In the genomic region with DNA sequence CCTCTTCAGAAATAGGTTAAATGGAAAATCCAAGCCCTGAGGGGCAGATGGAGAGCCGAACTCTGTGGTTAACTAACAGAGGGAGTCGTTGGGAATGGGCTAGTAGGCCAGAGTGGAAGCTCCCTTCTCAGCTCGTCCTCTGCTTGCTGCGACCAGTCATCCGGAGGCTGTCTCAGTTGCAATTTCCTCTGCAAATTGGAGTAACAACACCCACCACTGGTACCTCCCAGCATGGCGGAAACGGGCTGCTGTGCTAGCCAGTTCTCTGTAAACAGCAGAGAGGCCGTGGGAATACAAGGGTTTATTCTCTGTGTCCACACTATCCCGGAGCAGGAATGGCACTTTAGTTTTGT, we compare ENCODE assay signal across 8 mouse cellular contexts. TPM values are rescaled to one million over a fixed set of nuclear protein-coding genes. Genes with fewer than 3 reads are reported as not detected.
DNase-seq lines count a peak whose midpoint lies in the region; ATAC-seq lines count a peak whose summit lies in the region.

No protein-coding gene starts in this region.

- H3K4me1 ChIP-seq in embryonic facial prominence, embryonic 11.5 days (ENCODE audit: control insufficient read depth, insufficient read depth, low read length) = peaks cover 24% of the 10 kb centered on the region
- peaks cover 63% of the 10 kb centered on the region for H3K4me1 ChIP-seq in liver, embryonic 11.5 days (replicated peaks; ENCODE audit: control insufficient read depth, insufficient read depth, low read length)

- no peaks in the 10 kb centered on the region for H3K36me3 ChIP-seq in embryonic facial prominence, embryonic 11.5 days (replicated peaks; ENCODE audit: control insufficient read depth, insufficient read depth, low read depth, low read length)
- H3K36me3 ChIP-seq in liver, embryonic 11.5 days (ENCODE audit: control insufficient read depth, insufficient read depth, low read length) = no peaks in the 10 kb centered on the region

- peak overlapping the region; percentile 93 for H3K27ac ChIP-seq in embryonic facial prominence, embryonic 11.5 days (replicated peaks; ENCODE audit: low read depth, low read length)
- peak overlapping the region; percentile 67 for H3K27ac ChIP-seq in liver, embryonic 11.5 days (ENCODE audit: low read depth, low read length)

- no peaks in the 10 kb centered on the region for H3K27me3 ChIP-seq in embryonic facial prominence, embryonic 11.5 days (ENCODE audit: control insufficient read depth, insufficient read depth, low read length)
- H3K27me3 ChIP-seq in liver, embryonic 11.5 days (replicated peaks; ENCODE audit: control insufficient read depth, insufficient read depth, low read length) = peaks cover 12% of the 10 kb centered on the region

- no peak; the same call in 1 of the 2 replicates for ATAC-seq in embryonic facial prominence, embryonic 11.5 days (replicated peaks; ENCODE audit: insufficient number of reproducible peaks, low FRiP score, low TSS enrichment, low read depth)
- ATAC-seq in liver, embryonic 11.5 days (replicated peaks; ENCODE audit: low FRiP score) = no peak
- ATAC-seq in megakaryocyte-erythroid progenitor cell, adult 5-6 weeks (replicated peaks; ENCODE audit: low FRiP score, low TSS enrichment, poor library complexity, severe bottlenecking) = no peak

- H3K4me2 ChIP-seq in embryonic facial prominence, embryonic 11.5 days (ENCODE audit: low read depth, low read length) = peak overlapping the region; percentile 38
- H3K4me2 ChIP-seq in liver, embryonic 11.5 days = peak overlapping the region; percentile 65

- H3K4me3 ChIP-seq in embryonic facial prominence, embryonic 11.5 days (ENCODE audit: low read depth, low read length) = no peak overlapping the region
- H3K4me3 ChIP-seq in liver, embryonic 11.5 days (ENCODE audit: low read depth, low read length) = no peak overlapping the region

- WGBS in embryonic facial prominence, embryonic 11.5 days = 12% methylated on average over 9 of the region's 9 CpGs
- 25% methylated on average over 9 of the region's 9 CpGs for WGBS in liver, embryonic 11.5 days

- DNase-seq in CD4-positive helper T cell, adult 2 months (ENCODE audit: low read depth, low spot score) = peak; percentile 77
- DNase-seq in embryonic facial prominence, embryonic 11.5 days (ENCODE audit: low spot score) = no peak
- DNase-seq in heart, postnatal 4 days = peak; percentile 50
- DNase-seq in liver, embryonic 11.5 days (ENCODE audit: low spot score) = no peak
- DNase-seq in natural killer cell, adult 2 months (ENCODE audit: low spot score in 2 of 2) = peak; percentile 69 to 73
- no peak for DNase-seq in frontal cortex, postnatal 10 days (ENCODE audit: low spot score in 2 of 2)
- no peak for DNase-seq in testis, postnatal 14 days (ENCODE audit: low spot score)

- H3K9me3 ChIP-seq in embryonic facial prominence, embryonic 11.5 days (replicated peaks; ENCODE audit: control insufficient read depth, low read length) = no peaks in the 10 kb centered on the region
- H3K9me3 ChIP-seq in liver, embryonic 11.5 days (ENCODE audit: control insufficient read depth, low read length) = no peaks in the 10 kb centered on the region

- peak overlapping the region; percentile 65 for H3K9ac ChIP-seq in embryonic facial prominence, embryonic 11.5 days (replicated peaks; ENCODE audit: low read length)
- H3K9ac ChIP-seq in liver, embryonic 11.5 days (ENCODE audit: low read depth, low read length) = peak overlapping the region; percentile 58

RNA-seq across cellular contexts. Expression of a gene that starts 15.2 kb away (rescaled TPM):
- 38.1 and 38.9 TPM in 2 replicates for polyA plus RNA-seq in embryonic facial prominence, embryonic 11.5 days (2014; fragmentation: Nextera tagmentation; extraction: Ambion mirVana)
- 10 to 100 TPM; 27.5 to 36.2 TPM for total RNA-seq in heart, postnatal 4 days (2021)
- 38.6 and 39.9 TPM in 2 replicates for polyA plus RNA-seq in liver, embryonic 11.5 days (2014; fragmentation: Nextera tagmentation; extraction: Ambion mirVana)
- 2.0 and 3.9 TPM in 2 replicates for total RNA-seq in megakaryocyte-erythroid progenitor cell, adult 5-6 weeks (2014; fragmentation: Nextera tagmentation)
- total RNA-seq in megakaryocyte-erythroid progenitor cell, adult 5-6 weeks (2017) = 58.5 and 61.6 TPM in 2 replicates

RNA-seq across cellular contexts. Expression of a gene that starts 26.7 kb away (rescaled TPM):
- 2.4 and 3.9 TPM in 2 replicates for polyA plus RNA-seq in embryonic facial prominence, embryonic 11.5 days (2014; fragmentation: Nextera tagmentation; extraction: Ambion mirVana)
- total RNA-seq in heart, postnatal 4 days (2021) = 10 to 100 TPM; 18.7 to 21.9 TPM
- 2.7 and 3.9 TPM in 2 replicates for polyA plus RNA-seq in liver, embryonic 11.5 days (2014; fragmentation: Nextera tagmentation; extraction: Ambion mirVana)
- total RNA-seq in megakaryocyte-erythroid progenitor cell, adult 5-6 weeks (2014; fragmentation: Nextera tagmentation) = not detected in 2 replicates
- not detected in 2 replicates for total RNA-seq in megakaryocyte-erythroid progenitor cell, adult 5-6 weeks (2017)

RNA-seq across cellular contexts. Expression of a gene that starts 47.3 kb away (rescaled TPM):
- polyA plus RNA-seq in embryonic facial prominence, embryonic 11.5 days (2014; fragmentation: Nextera tagmentation; extraction: Ambion mirVana) = not detected in 2 replicates
- total RNA-seq in heart, postnatal 4 days (2021) = not detected
- polyA plus RNA-seq in liver, embryonic 11.5 days (2014; fragmentation: Nextera tagmentation; extraction: Ambion mirVana) = not detected in 2 replicates
- total RNA-seq in megakaryocyte-erythroid progenitor cell, adult 5-6 weeks (2014; fragmentation: Nextera tagmentation) = not detected in 2 replicates
- total RNA-seq in megakaryocyte-erythroid progenitor cell, adult 5-6 weeks (2017) = not detected in 2 replicates

Comparison
In these comparisons a context has a peak if more than half of its experiments do, and no peak if none do; other contexts are left out.
1. DNase-seq: peak in CD4-positive helper T cell, adult 2 months (single experiment), heart, postnatal 4 days (single experiment) and natural killer cell, adult 2 months (2 of 2); none in embryonic facial prominence, embryonic 11.5 days (single experiment), liver, embryonic 11.5 days (single experiment), frontal cortex, postnatal 10 days (0 of 2) and testis, postnatal 14 days (single experiment).
2. RNA of a gene that starts 26.7 kb away (total RNA-seq): 18.7 to 21.9 TPM in heart, postnatal 4 days; not detected in megakaryocyte-erythroid progenitor cell, adult 5-6 weeks; every median in the first group is over 10 times any median in the second.